Comparison of ENCODE assay signal across 9 mouse cellular contexts in the genomic region with DNA sequence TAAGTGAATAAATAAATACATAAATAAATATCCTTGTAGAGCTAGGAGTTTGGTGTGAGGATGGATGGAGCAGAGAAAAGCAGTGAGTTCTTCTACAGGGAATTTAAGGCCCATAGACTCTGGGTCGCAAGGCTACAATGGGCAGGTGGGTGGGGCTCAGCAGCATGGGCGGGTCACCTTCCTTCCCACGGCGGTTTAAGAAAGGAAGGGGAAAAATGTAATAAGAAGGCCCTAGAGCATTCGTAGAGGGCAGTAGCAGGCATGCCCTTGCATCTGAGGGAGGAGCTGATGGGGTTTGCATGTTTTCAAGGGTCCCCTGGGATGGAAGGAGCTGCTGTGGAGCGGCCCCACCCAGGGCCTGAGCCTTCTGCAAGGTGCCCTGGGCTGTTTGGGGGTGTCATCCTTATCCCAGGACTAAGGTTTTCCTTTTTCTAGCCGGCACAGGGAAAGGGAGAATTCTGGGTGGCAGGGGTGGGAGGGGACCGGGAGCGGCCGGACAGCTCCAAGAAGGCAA. TPM values are rescaled to one million over a fixed set of nuclear protein-coding genes. Genes with fewer than 3 reads are reported as not detected.
A peak's percentile ranks its signal among the peaks of the same experiment; 100 is the strongest.
DNase-seq lines count a peak whose midpoint lies in the region; ATAC-seq and TF ChIP-seq lines count a peak whose summit lies in the region.
"Had no signal": no experiment of that assay in that cellular context is flagged by ENCODE, and none has a peak within 500 bp of the region (broad histone marks: within the 10 kb centered on the region; RNA-seq: fewer than 3 reads in every experiment).

No protein-coding gene starts in this region.

- DNase-seq in kidney, postnatal 0 days (ENCODE audit: low spot score) = no peak
- no peak for DNase-seq in kidney, postnatal 36 days
- DNase-seq in forebrain, embryonic 11.5 days (ENCODE audit: low spot score) = no peak
- no peak for DNase-seq in thymus, adult 18-20 months
- DNase-seq: cerebellum, adult 9-11 months; kidney, postnatal 14 days had no signal

- no peak overlapping the region for H3K27ac ChIP-seq in kidney, postnatal 0 days
- H3K27ac ChIP-seq in forebrain, embryonic 11.5 days (ENCODE audit: low read depth, low read length) = no peak overlapping the region
- H3K27ac ChIP-seq in hindbrain, embryonic 16.5 days (ENCODE audit: low read depth, low read length) = no peak overlapping the region
- H3K27ac ChIP-seq in neural tube, embryonic 14.5 days (ENCODE audit: low read depth, low read length) = peak overlapping the region; percentile 28; the same call in 1 of the 2 replicates

- peak overlapping the region; percentile 62; the same call in 1 of the 2 replicates for H3K4me2 ChIP-seq in kidney, postnatal 0 days (ENCODE audit: low read length)
- peak overlapping the region; percentile 29; the same call in 1 of the 2 replicates for H3K4me2 ChIP-seq in forebrain, embryonic 11.5 days (ENCODE audit: low read depth, low read length, severe bottlenecking)
- peak overlapping the region; percentile 83 for H3K4me2 ChIP-seq in hindbrain, embryonic 16.5 days (ENCODE audit: low read length)
- H3K4me2 ChIP-seq in neural tube, embryonic 14.5 days (ENCODE audit: low read depth, low read length) = peak overlapping the region; percentile 70

- no peaks in the 10 kb centered on the region for H3K9me3 ChIP-seq in kidney, postnatal 0 days (replicated peaks; ENCODE audit: low read length)
- no peaks in the 10 kb centered on the region for H3K9me3 ChIP-seq in forebrain, embryonic 11.5 days (ENCODE audit: control insufficient read depth, low read length)
- no peaks in the 10 kb centered on the region for H3K9me3 ChIP-seq in hindbrain, embryonic 16.5 days (ENCODE audit: control insufficient read depth, low read length)
- no peaks in the 10 kb centered on the region for H3K9me3 ChIP-seq in neural tube, embryonic 14.5 days (ENCODE audit: control insufficient read depth, low read length)

- TF ChIP-seq CTCF in kidney, postnatal 0 days (IDR thresholded peaks at IDR 0.05; ENCODE audit: low read depth) = no peak

- 18% methylated on average over 10 of the region's 10 CpGs for WGBS in kidney, postnatal 0 days
- WGBS in forebrain, embryonic 11.5 days = 5% methylated on average over 10 of the region's 10 CpGs
- WGBS in hindbrain, embryonic 16.5 days = 14% methylated on average over 10 of the region's 10 CpGs
- 15% methylated on average over 10 of the region's 10 CpGs for WGBS in neural tube, embryonic 14.5 days

- 0 out of 2 replicates have a peak overlapping the region, but pooled peaks have one; percentile 40 for H3K9ac ChIP-seq in kidney, postnatal 0 days (ENCODE audit: low read depth, low read length)
- H3K9ac ChIP-seq in forebrain, embryonic 11.5 days (ENCODE audit: low read length) = no peak overlapping the region; the same call in 1 of the 2 replicates
- H3K9ac ChIP-seq in hindbrain, embryonic 16.5 days (ENCODE audit: low read depth, low read length) = 0 out of 2 replicates have a peak overlapping the region, but pooled peaks have one; percentile 1
- 0 out of 2 replicates have a peak overlapping the region, but pooled peaks have one; percentile 29 for H3K9ac ChIP-seq in neural tube, embryonic 14.5 days (replicated peaks; ENCODE audit: low read depth, low read length)

- H3K4me1 ChIP-seq in kidney, postnatal 0 days (replicated peaks; ENCODE audit: insufficient read depth, low read length) = peaks cover 10% of the 10 kb centered on the region; the same call in 1 of the 2 replicates
- H3K4me1 ChIP-seq in forebrain, embryonic 11.5 days (replicated peaks; ENCODE audit: control insufficient read depth, insufficient read depth, low read length) = peaks cover 20% of the 10 kb centered on the region; the same call in 1 of the 2 replicates
- peaks cover 27% of the 10 kb centered on the region for H3K4me1 ChIP-seq in hindbrain, embryonic 16.5 days (ENCODE audit: control insufficient read depth, insufficient read depth, low read depth, low read length)
- H3K4me1 ChIP-seq in neural tube, embryonic 14.5 days (ENCODE audit: control insufficient read depth, insufficient read depth, low read length) = peaks cover 29% of the 10 kb centered on the region

- ATAC-seq in kidney, postnatal 0 days (replicated peaks; ENCODE audit: low FRiP score, low read depth) = no peak
- ATAC-seq in forebrain, embryonic 11.5 days (replicated peaks; ENCODE audit: low FRiP score) = no peak
- ATAC-seq in hindbrain, embryonic 16.5 days = no peak
- ATAC-seq in neural tube, embryonic 14.5 days (ENCODE audit: low read depth) = no peak
- no peak for ATAC-seq in erythroid progenitor cell, adult 5-6 weeks (replicated peaks; ENCODE audit: low FRiP score, poor library complexity, severe bottlenecking)

- H3K36me3 ChIP-seq in kidney, postnatal 0 days (ENCODE audit: insufficient read depth, low read length) = no peaks in the 10 kb centered on the region
- no peaks in the 10 kb centered on the region for H3K36me3 ChIP-seq in forebrain, embryonic 11.5 days (ENCODE audit: control insufficient read depth, insufficient read depth, low read length)
- H3K36me3 ChIP-seq in hindbrain, embryonic 16.5 days (ENCODE audit: control insufficient read depth, insufficient read depth, low read length) = no peaks in the 10 kb centered on the region
- no peaks in the 10 kb centered on the region for H3K36me3 ChIP-seq in neural tube, embryonic 14.5 days (ENCODE audit: control insufficient read depth, insufficient read depth, low read length)

- peaks cover 11% of the 10 kb centered on the region; the same call in 1 of the 2 replicates for H3K27me3 ChIP-seq in kidney, postnatal 0 days (ENCODE audit: insufficient read depth, low read length)
- peaks cover 15% of the 10 kb centered on the region for H3K27me3 ChIP-seq in forebrain, embryonic 11.5 days (ENCODE audit: control insufficient read depth, insufficient read depth, low read length)
- H3K27me3 ChIP-seq in hindbrain, embryonic 16.5 days (replicated peaks; ENCODE audit: control insufficient read depth, insufficient read depth, low read length) = no peaks in the 10 kb centered on the region
- no peaks in the 10 kb centered on the region for H3K27me3 ChIP-seq in neural tube, embryonic 14.5 days (ENCODE audit: control insufficient read depth, insufficient read depth, low read length)

- no peak overlapping the region for H3K4me3 ChIP-seq in kidney, postnatal 0 days (replicated peaks; ENCODE audit: low read depth, low read length)
- H3K4me3 ChIP-seq in forebrain, embryonic 11.5 days (ENCODE audit: low read depth, low read length) = no peak overlapping the region
- no peak overlapping the region for H3K4me3 ChIP-seq in hindbrain, embryonic 16.5 days (ENCODE audit: low read length)
- H3K4me3 ChIP-seq in neural tube, embryonic 14.5 days (ENCODE audit: low read depth, low read length) = 0 out of 2 replicates have a peak overlapping the region, but pooled peaks have one; percentile 8

RNA-seq across cellular contexts. Expression of a gene that starts 4.5 kb away (rescaled TPM):
- not detected in 2 replicates for polyA plus RNA-seq in kidney, postnatal 0 days (2015; fragmentation: Nextera tagmentation; extraction: Ambion mirVana)
- polyA plus RNA-seq in forebrain, embryonic 11.5 days (2014; fragmentation: Nextera tagmentation; extraction: Ambion mirVana) = 6.0 and 7.6 TPM in 2 replicates
- polyA plus RNA-seq in hindbrain, embryonic 16.5 days (2015; fragmentation: Nextera tagmentation; extraction: Ambion mirVana) = 2.6 and 3.2 TPM in 2 replicates
- 3.3 and 3.6 TPM in 2 replicates for polyA plus RNA-seq in neural tube, embryonic 14.5 days (2014; fragmentation: Nextera tagmentation; extraction: Ambion mirVana)
- not detected in 2 replicates for total RNA-seq in erythroid progenitor cell, adult 5-6 weeks (2015; ENCODE audit: low replicate concordance)
- total RNA-seq in erythroid progenitor cell, adult 5-6 weeks (2017; ENCODE audit: low replicate concordance) = not detected in 2 replicates

RNA-seq across cellular contexts. Expression of a gene that starts 24.6 kb away (rescaled TPM):
- polyA plus RNA-seq in kidney, postnatal 0 days (2015; fragmentation: Nextera tagmentation; extraction: Ambion mirVana) = 13.6 and 13.8 TPM in 2 replicates
- 47.0 and 49.3 TPM in 2 replicates for polyA plus RNA-seq in forebrain, embryonic 11.5 days (2014; fragmentation: Nextera tagmentation; extraction: Ambion mirVana)
- 39.9 and 50.1 TPM in 2 replicates for polyA plus RNA-seq in hindbrain, embryonic 16.5 days (2015; fragmentation: Nextera tagmentation; extraction: Ambion mirVana)
- 50.9 and 52.2 TPM in 2 replicates for polyA plus RNA-seq in neural tube, embryonic 14.5 days (2014; fragmentation: Nextera tagmentation; extraction: Ambion mirVana)
- 0.84 and 1.1 TPM in 2 replicates for total RNA-seq in erythroid progenitor cell, adult 5-6 weeks (2015; ENCODE audit: low replicate concordance)
- total RNA-seq in erythroid progenitor cell, adult 5-6 weeks (2017; ENCODE audit: low replicate concordance) = 0.13 and 0.83 TPM in 2 replicates

RNA-seq across cellular contexts. Expression of a gene that starts 29.5 kb away (rescaled TPM):
- 143 and 163 TPM in 2 replicates for polyA plus RNA-seq in kidney, postnatal 0 days (2015; fragmentation: Nextera tagmentation; extraction: Ambion mirVana)
- polyA plus RNA-seq in forebrain, embryonic 11.5 days (2014; fragmentation: Nextera tagmentation; extraction: Ambion mirVana) = 182 and 187 TPM in 2 replicates
- 181 and 214 TPM in 2 replicates for polyA plus RNA-seq in hindbrain, embryonic 16.5 days (2015; fragmentation: Nextera tagmentation; extraction: Ambion mirVana)
- polyA plus RNA-seq in neural tube, embryonic 14.5 days (2014; fragmentation: Nextera tagmentation; extraction: Ambion mirVana) = 140 and 206 TPM in 2 replicates
- 44.9 and 67.4 TPM in 2 replicates for total RNA-seq in erythroid progenitor cell, adult 5-6 weeks (2015; ENCODE audit: low replicate concordance)
- total RNA-seq in erythroid progenitor cell, adult 5-6 weeks (2017; ENCODE audit: low replicate concordance) = 41.3 and 47.1 TPM in 2 replicates

RNA-seq across cellular contexts. Expression of a gene that starts 29.8 kb away (rescaled TPM):
- 129 and 135 TPM in 2 replicates for polyA plus RNA-seq in kidney, postnatal 0 days (2015; fragmentation: Nextera tagmentation; extraction: Ambion mirVana)
- 107 and 117 TPM in 2 replicates for polyA plus RNA-seq in forebrain, embryonic 11.5 days (2014; fragmentation: Nextera tagmentation; extraction: Ambion mirVana)
- polyA plus RNA-seq in hindbrain, embryonic 16.5 days (2015; fragmentation: Nextera tagmentation; extraction: Ambion mirVana) = 110 and 121 TPM in 2 replicates
- polyA plus RNA-seq in neural tube, embryonic 14.5 days (2014; fragmentation: Nextera tagmentation; extraction: Ambion mirVana) = 115 and 127 TPM in 2 replicates
- total RNA-seq in erythroid progenitor cell, adult 5-6 weeks (2015; ENCODE audit: low replicate concordance) = 43.2 and 52.0 TPM in 2 replicates
- 14.7 and 16.4 TPM in 2 replicates for total RNA-seq in erythroid progenitor cell, adult 5-6 weeks (2017; ENCODE audit: low replicate concordance)

Comparison
In these comparisons a context has a peak if more than half of its experiments do, and no peak if none do; other contexts are left out.
1. H3K4me2 ChIP-seq: peak in every context shown above with its lines; median percentile 83 in hindbrain, embryonic 16.5 days; 70 in neural tube, embryonic 14.5 days; 62 in kidney, postnatal 0 days; 29 in forebrain, embryonic 11.5 days.